ENCODE assay signal across 17 mouse cellular contexts in the genomic region with DNA sequence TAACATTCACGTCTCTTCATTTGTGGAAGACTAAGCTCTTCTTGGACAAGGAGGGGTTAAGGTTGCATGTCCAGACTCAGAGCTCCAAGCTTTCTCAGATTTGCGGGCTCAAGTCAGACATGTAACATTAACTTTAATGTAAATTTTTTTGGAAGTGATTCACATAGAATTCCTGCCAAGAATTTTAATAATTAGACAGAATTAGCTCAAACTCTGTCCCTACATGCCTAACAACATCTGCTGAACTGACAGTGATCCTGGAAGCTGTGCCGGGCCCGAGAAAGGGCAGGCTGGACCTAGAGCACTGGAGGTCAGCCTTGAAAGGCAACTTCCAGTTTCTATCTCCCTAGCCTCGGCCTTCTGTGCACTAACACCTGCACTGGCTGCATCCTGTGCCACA.
A peak's percentile ranks its signal among the peaks of the same experiment; 100 is the strongest.
DNase-seq lines count a peak whose midpoint lies in the region; ATAC-seq lines count a peak whose summit lies in the region.
"Had no signal": no experiment of that assay in that cellular context is flagged by ENCODE, and none has a peak within 500 bp of the region (broad histone marks: within the 10 kb centered on the region; RNA-seq: fewer than 3 reads in every experiment).

No protein-coding gene starts in this region.

- 0 out of 2 replicates have a peak overlapping the region, but pooled peaks have one; percentile 2 for H3K4me2 ChIP-seq in embryonic facial prominence, embryonic 15.5 days (replicated peaks)
- H3K4me2 ChIP-seq: midbrain, embryonic 12.5 days had no signal

- peak overlapping the region; percentile 24; the same call in 1 of the 2 replicates for H3K27ac ChIP-seq in embryonic facial prominence, embryonic 10.5 days (replicated peaks)
- H3K27ac ChIP-seq in embryonic facial prominence, embryonic 15.5 days (replicated peaks), result peak overlapping the region; percentile 77
- H3K27ac ChIP-seq in limb, embryonic 10.5 days, result 0 out of 2 replicates have a peak overlapping the region, but pooled peaks have one; percentile 9
- H3K27ac ChIP-seq: midbrain, embryonic 12.5 days had no signal

- H3K9me3 ChIP-seq in embryonic facial prominence, embryonic 10.5 days, result no peaks in the 10 kb centered on the region
- no peaks in the 10 kb centered on the region for H3K9me3 ChIP-seq in embryonic facial prominence, embryonic 15.5 days (replicated peaks)
- no peaks in the 10 kb centered on the region for H3K9me3 ChIP-seq in limb, embryonic 10.5 days (replicated peaks)
- H3K9me3 ChIP-seq: midbrain, embryonic 12.5 days had no signal

- no peaks in the 10 kb centered on the region; the same call in 1 of the 2 replicates for H3K36me3 ChIP-seq in embryonic facial prominence, embryonic 10.5 days (replicated peaks)
- H3K36me3 ChIP-seq in embryonic facial prominence, embryonic 15.5 days, result no peaks in the 10 kb centered on the region
- peaks cover 8% of the 10 kb centered on the region; the same call in 1 of the 2 replicates for H3K36me3 ChIP-seq in limb, embryonic 10.5 days
- H3K36me3 ChIP-seq: midbrain, embryonic 12.5 days had no signal

- WGBS in embryonic facial prominence, embryonic 10.5 days, result 74% methylated on average over 5 of the region's 5 CpGs
- WGBS in embryonic facial prominence, embryonic 15.5 days, result 21% methylated on average over 5 of the region's 5 CpGs
- WGBS in limb, embryonic 10.5 days, result 63% methylated on average over 5 of the region's 5 CpGs

- H3K9ac ChIP-seq in embryonic facial prominence, embryonic 15.5 days, result no peak overlapping the region
- H3K9ac ChIP-seq: midbrain, embryonic 12.5 days had no signal

- H3K4me1 ChIP-seq in embryonic facial prominence, embryonic 10.5 days, result peaks cover 45% of the 10 kb centered on the region
- peaks cover 67% of the 10 kb centered on the region for H3K4me1 ChIP-seq in embryonic facial prominence, embryonic 15.5 days
- peaks cover 58% of the 10 kb centered on the region for H3K4me1 ChIP-seq in limb, embryonic 10.5 days

- peak; percentile 29 for DNase-seq in kidney, adult 11 months
- DNase-seq in kidney, adult 18-20 months, result no peak
- DNase-seq in embryonic facial prominence, embryonic 10.5 days (ENCODE audit: low spot score), result no peak
- DNase-seq in limb, embryonic 10.5 days (ENCODE audit: low spot score), result no peak
- DNase-seq in gastrocnemius, postnatal 14 days, result no peak
- DNase-seq in urinary bladder, postnatal 14 days (ENCODE audit: low spot score), result no peak
- DNase-seq in adrenal gland, adult 8-10 months, result no peak
- DNase-seq: adrenal gland, postnatal 25 days; cerebellum, postnatal 25 days; heart, adult 18-20 months; left cerebral cortex, postnatal 4 days; lung, postnatal 4 days; right cerebral cortex, postnatal 14 days; thymus, postnatal 25 days had no signal

- intact Hi-C loops in gastrocnemius, postnatal 14 days (cut with DNase I; ENCODE audit: low total_unique reads), result no loop called here

- no peaks in the 10 kb centered on the region for H3K27me3 ChIP-seq in embryonic facial prominence, embryonic 10.5 days (replicated peaks; ENCODE audit: low read depth, poor library complexity, severe bottlenecking)
- no peaks in the 10 kb centered on the region for H3K27me3 ChIP-seq in embryonic facial prominence, embryonic 15.5 days
- H3K27me3 ChIP-seq in limb, embryonic 10.5 days (ENCODE audit: low read depth, poor library complexity, severe bottlenecking), result no peaks in the 10 kb centered on the region
- H3K27me3 ChIP-seq: midbrain, embryonic 12.5 days had no signal

- ATAC-seq in embryonic facial prominence, embryonic 15.5 days (ENCODE audit: insufficient number of reproducible peaks, low FRiP score, low TSS enrichment, low read depth), result no peak

- H3K4me3 ChIP-seq in embryonic facial prominence, embryonic 10.5 days, result no peak overlapping the region
- no peak overlapping the region; the same call in 1 of the 2 replicates for H3K4me3 ChIP-seq in embryonic facial prominence, embryonic 15.5 days (replicated peaks)
- H3K4me3 ChIP-seq in limb, embryonic 10.5 days, result no peak overlapping the region
- H3K4me3 ChIP-seq: midbrain, embryonic 12.5 days; myocyte had no signal

Comparison
In these comparisons a context has a peak if more than half of its experiments do, and no peak if none do; other contexts are left out.
1. H3K27ac ChIP-seq: peak in every context shown above with its lines; median percentile 77 in embryonic facial prominence, embryonic 15.5 days; 24 in embryonic facial prominence, embryonic 10.5 days; 9 in limb, embryonic 10.5 days.